Mouse (Mus musculus) hindbrain, embryonic 12.5 days (tissue): ENCODE results near the gene Atraid. TPM values are rescaled to one million over a fixed set of nuclear protein-coding genes. Genes with fewer than 3 reads are reported as not detected.
"Not testable (repeated sequence)": the region's sequence is repeated elsewhere in the genome, so short reads cannot be mapped to it uniquely, and the experiment has no call there.

ENCODE experiments used
- ATAC-seq: fragments of 200-750 bp; cut with Nextera tagmentation; 2 replicates; pipeline ENCODE4 v1.8.0; 2017; ENCODE audit warnings: moderate TSS enrichment; ENCODE audit not compliant: low FRiP score
- H3K27ac ChIP-seq: fragments of 300-500 bp; sonication (generic); 2 replicates; pipeline ENCODE4 v1.5.1; 2016; ENCODE audit warnings: mild to moderate bottlenecking
- H3K27me3 ChIP-seq: fragments of 300-500 bp; sonication (generic); 2 replicates; pipeline ENCODE4 v1.6.1; 2016; ENCODE audit warnings: mild to moderate bottlenecking
- H3K36me3 ChIP-seq: fragments of 300-500 bp; sonication (generic); 2 replicates; pipeline ENCODE4 v1.6.1; 2016; ENCODE audit warnings: mild to moderate bottlenecking
- H3K4me1 ChIP-seq: fragments of 300-500 bp; sonication (generic); 2 replicates; pipeline ENCODE4 v1.6.1; 2016
- H3K4me2 ChIP-seq: fragments of 300-500 bp; sonication (generic); replicated peaks from 2 replicates; pipeline ENCODE4 v1.6.1; 2016; ENCODE audit warnings: mild to moderate bottlenecking
- H3K4me3 ChIP-seq: fragments of 300-500 bp; sonication (generic); 2 replicates; pipeline ENCODE4 v1.5.1; 2016; ENCODE audit warnings: mild to moderate bottlenecking
- H3K9ac ChIP-seq: fragments of 300-500 bp; sonication (generic); 2 replicates; pipeline ENCODE4 v1.6.1; 2016; ENCODE audit warnings: mild to moderate bottlenecking, moderate library complexity
- H3K9me3 ChIP-seq: fragments of 300-500 bp; sonication (generic); replicated peaks from 2 replicates; pipeline ENCODE4 v1.6.1; 2016; ENCODE audit warnings: mild to moderate bottlenecking
- WGBS: fragments of 180-500 bp; shearing (Covaris S2); methylation state at CpG from one replicate; pipeline ENCODE4 v1.1.7; 2016; 5-methylcytosine and 5-hydroxymethylcytosine counted together
- polyA plus RNA-seq: library from polyadenylated mRNA; unstranded; fragments of >200 nt; fragmentation: Nextera tagmentation; extraction: Ambion mirVana; gene quantifications from 2 replicates; pipeline ENCODE4 v1.2.1, GENCODE M21; 2016

Gene Atraid
- 119 and 122 TPM in 2 replicates for polyA plus RNA-seq

- H3K27ac ChIP-seq = peak within 1 kb of the TSS; percentile 91
- peaks cover 9% of the 10 kb centered on the region for H3K4me1 ChIP-seq
- H3K4me3 ChIP-seq = peak within 1 kb of the TSS; percentile 64
- peak; percentile 98 for ATAC-seq
- H3K9ac ChIP-seq = peak within 1 kb of the TSS; percentile 80
- no peaks in the 10 kb centered on the region for H3K9me3 ChIP-seq
- no peaks in the 10 kb centered on the region for H3K27me3 ChIP-seq
- peak within 1 kb of the TSS; percentile 73 for H3K4me2 ChIP-seq
- WGBS = under 1% methylated on average over 72 of the region's 73 CpGs
- H3K36me3 ChIP-seq = peaks cover 22% of the 10 kb centered on the region
These were observed at the start of gene Atraid for GRCm38 (mm10) chr5:31047848-31048762. Gene Atraid (plus strand): TSS chr5:31048312.

GRCm38 (mm10) chr5:30999324-30999723 is 48.8 kb upstream of the Atraid start:
- H3K9me3 ChIP-seq = no peaks in the 10 kb centered on the region
- no peak overlapping the region for H3K27ac ChIP-seq
- H3K4me3 ChIP-seq = no peak overlapping the region
- 77% methylated on average over 5 of the region's 5 CpGs for WGBS
- H3K4me1 ChIP-seq = no peaks in the 10 kb centered on the region
- no peak overlapping the region for H3K9ac ChIP-seq
- H3K27me3 ChIP-seq = 0 out of 2 replicates have a peak, but pooled peaks cover 4% of the 10 kb centered on the region
- no peak overlapping the region for H3K4me2 ChIP-seq
- ATAC-seq = no peak
- no peaks in the 10 kb centered on the region for H3K36me3 ChIP-seq

- WGBS = 74% methylated on average over 7 of the region's 7 CpGs
- Histone ChIP-seq H3K9me3 (no peaks in the 10 kb centered on the region), H3K4me1 (peaks cover 4% of the 10 kb centered on the region; the same call in 1 of the 2 replicates), H3K27me3 (0 out of 2 replicates have a peak, but pooled peaks cover 4% of the 10 kb centered on the region), H3K4me3 (no peak overlapping the region), H3K36me3 (no peaks in the 10 kb centered on the region), H3K4me2 (no peak overlapping the region), H3K27ac (no peak overlapping the region), H3K9ac (no peak overlapping the region)
- ATAC-seq = no peak
These were observed 48.0 kb upstream of the Atraid start for GRCm38 (mm10) chr5:31000122-31000521.

- 81% methylated on average over 2 of the region's 2 CpGs for WGBS
- 0 out of 2 replicates have a peak, but pooled peaks cover 4% of the 10 kb centered on the region for H3K27me3 ChIP-seq
These were observed 47.1 kb upstream of the Atraid start for GRCm38 (mm10) chr5:31000993-31001392.

GRCm38 (mm10) chr5:31001560-31001959 is 46.6 kb upstream of the Atraid start:
- Histone ChIP-seq H3K27ac (no peak overlapping the region), H3K9ac (no peak overlapping the region), H3K27me3 (0 out of 2 replicates have a peak, but pooled peaks cover 4% of the 10 kb centered on the region), H3K36me3 (no peaks in the 10 kb centered on the region), H3K4me2 (no peak overlapping the region), H3K4me3 (no peak overlapping the region), H3K4me1 (peaks cover 4% of the 10 kb centered on the region; the same call in 1 of the 2 replicates), H3K9me3 (no peaks in the 10 kb centered on the region)
- 83% methylated on average over 4 of the region's 4 CpGs for WGBS
- ATAC-seq = no peak

More at GRCm38 (mm10) chr5:31000993-31001392, 47.1 kb upstream of the Atraid start:
- no peak overlapping the region for H3K27ac ChIP-seq
- no peaks in the 10 kb centered on the region for H3K36me3 ChIP-seq
- no peak for ATAC-seq
- no peak overlapping the region for H3K4me3 ChIP-seq
- H3K4me1 ChIP-seq = peaks cover 4% of the 10 kb centered on the region; the same call in 1 of the 2 replicates
- no peaks in the 10 kb centered on the region for H3K9me3 ChIP-seq
- no peak overlapping the region for H3K9ac ChIP-seq
- H3K4me2 ChIP-seq = no peak overlapping the region

- no peak overlapping the region for H3K4me2 ChIP-seq
- no peaks in the 10 kb centered on the region for H3K36me3 ChIP-seq
- H3K9ac ChIP-seq = no peak overlapping the region
- 8% methylated on average over 5 of the region's 5 CpGs for WGBS
- H3K4me3 ChIP-seq = no peak overlapping the region
- ATAC-seq = 0 out of 2 replicates have a peak, but pooled peaks have one; percentile 11
- H3K27me3 ChIP-seq = no peaks in the 10 kb centered on the region
- H3K27ac ChIP-seq = no peak overlapping the region
- H3K4me1 ChIP-seq = peaks cover 4% of the 10 kb centered on the region; the same call in 1 of the 2 replicates
- H3K9me3 ChIP-seq = no peaks in the 10 kb centered on the region
These were observed 43.9 kb upstream of the Atraid start for GRCm38 (mm10) chr5:31004184-31004583.

GRCm38 (mm10) chr5:31012737-31013136 is 35.4 kb upstream of the Atraid start:
- H3K4me2 ChIP-seq = no peak overlapping the region
- WGBS = 73% methylated on average over 3 of the region's 3 CpGs
- no peaks in the 10 kb centered on the region for H3K9me3 ChIP-seq
- H3K27ac ChIP-seq = no peak overlapping the region
- H3K4me1 ChIP-seq = no peaks in the 10 kb centered on the region
- H3K36me3 ChIP-seq = no peaks in the 10 kb centered on the region
- H3K27me3 ChIP-seq = no peaks in the 10 kb centered on the region
- H3K4me3 ChIP-seq = no peak overlapping the region
- H3K9ac ChIP-seq = no peak overlapping the region
- ATAC-seq = no peak

GRCm38 (mm10) chr5:31015913-31016312 is 32.2 kb upstream of the Atraid start:
- no peak overlapping the region for H3K27ac ChIP-seq
- no peak overlapping the region for H3K4me2 ChIP-seq
- no peaks in the 10 kb centered on the region for H3K36me3 ChIP-seq
- no peak overlapping the region for H3K9ac ChIP-seq
- no peak for ATAC-seq
- H3K9me3 ChIP-seq = no peaks in the 10 kb centered on the region
- H3K27me3 ChIP-seq = no peaks in the 10 kb centered on the region
- no peak overlapping the region for H3K4me3 ChIP-seq
- no peaks in the 10 kb centered on the region for H3K4me1 ChIP-seq
- 75% methylated on average over 2 of the region's 2 CpGs for WGBS

GRCm38 (mm10) chr5:31021790-31022189 is 26.3 kb upstream of the Atraid start:
- not testable (repeated sequence) for ATAC-seq
- 91% methylated on average over 5 of the region's 5 CpGs for WGBS

GRCm38 (mm10) chr5:31022690-31023089 is 25.4 kb upstream of the Atraid start:
- WGBS = 47% methylated on average over 1 of the region's 1 CpGs
- Histone ChIP-seq H3K9me3 (no peaks in the 10 kb centered on the region), H3K4me2 (no peak overlapping the region), H3K4me1 (peaks cover 2% of the 10 kb centered on the region; the same call in 1 of the 2 replicates), H3K4me3 (no peak overlapping the region), H3K36me3 (no peaks in the 10 kb centered on the region), H3K27ac (no peak overlapping the region), H3K27me3 (no peaks in the 10 kb centered on the region), H3K9ac (no peak overlapping the region)
- ATAC-seq = no peak

More at GRCm38 (mm10) chr5:31021790-31022189, 26.3 kb upstream of the Atraid start:
- H3K4me3 ChIP-seq, H3K36me3 ChIP-seq, H3K9ac ChIP-seq, H3K27ac ChIP-seq, H3K4me1 ChIP-seq, H3K27me3 ChIP-seq, H3K4me2 ChIP-seq, H3K9me3 ChIP-seq: not testable (repeated sequence)

GRCm38 (mm10) chr5:31023254-31023653 is 24.9 kb upstream of the Atraid start:
- Histone ChIP-seq H3K9ac (no peak overlapping the region), H3K9me3 (no peaks in the 10 kb centered on the region), H3K36me3 (no peaks in the 10 kb centered on the region), H3K27ac (no peak overlapping the region), H3K4me3 (no peak overlapping the region), H3K4me1 (peaks cover 2% of the 10 kb centered on the region; the same call in 1 of the 2 replicates), H3K4me2 (no peak overlapping the region), H3K27me3 (no peaks in the 10 kb centered on the region)
- no peak for ATAC-seq
- 17% methylated on average over 3 of the region's 4 CpGs for WGBS

GRCm38 (mm10) chr5:31024641-31025040 is 23.5 kb upstream of the Atraid start:
- Histone ChIP-seq H3K4me1 (peaks cover 2% of the 10 kb centered on the region; the same call in 1 of the 2 replicates), H3K36me3 (no peaks in the 10 kb centered on the region), H3K27ac (no peak overlapping the region), H3K9ac (no peak overlapping the region), H3K27me3 (no peaks in the 10 kb centered on the region), H3K9me3 (no peaks in the 10 kb centered on the region), H3K4me2 (no peak overlapping the region), H3K4me3 (no peak overlapping the region)
- no peak for ATAC-seq
